Mouse (Mus musculus) macrophage (primary cell): Measurements from ENCODE around the gene Hspbp1. TPM values are rescaled to one million over a fixed set of nuclear protein-coding genes. Genes with fewer than 3 reads are reported as not detected.
A peak's percentile ranks its signal among the peaks of the same experiment; 100 is the strongest.

Source experiments
- H3K27ac ChIP-seq: fragments of 350-480 bp; formaldehyde crosslinking; 2 replicates; pipeline ENCODE4 v1.9.0; 2021
- H3K36me3 ChIP-seq: fragments of 350-480 bp; formaldehyde crosslinking; 2 replicates; pipeline ENCODE4 v1.9.0; 2021; ENCODE audit errors: inconsistent target
- H3K4me3 ChIP-seq: fragments of 350-480 bp; formaldehyde crosslinking; 2 replicates; pipeline ENCODE4 v1.9.0; 2021; ENCODE audit errors: inconsistent target
- H3K79me2 ChIP-seq: fragments of 350-480 bp; formaldehyde crosslinking; 2 replicates; pipeline ENCODE4 v1.9.0; 2021; ENCODE audit errors: inconsistent target
- WGBS: methylation state at CpG from one replicate; pipeline ENCODE4 v1.1.7; 2026; ENCODE audit warnings: inconsistent platforms; ENCODE audit not compliant: missing documents; 5-methylcytosine and 5-hydroxymethylcytosine counted together
- polyA plus RNA-seq: library from polyadenylated mRNA; stranded (reverse); fragments of 250-400 nt; gene quantifications from 3 replicates; pipeline ENCODE4 v1.2.4, GENCODE M21; 2018; ENCODE audit warnings: inconsistent platforms

Hspbp1 gene
- polyA plus RNA-seq, 1 experiment from 2014 or later: 13.6 TPM

DNA sequence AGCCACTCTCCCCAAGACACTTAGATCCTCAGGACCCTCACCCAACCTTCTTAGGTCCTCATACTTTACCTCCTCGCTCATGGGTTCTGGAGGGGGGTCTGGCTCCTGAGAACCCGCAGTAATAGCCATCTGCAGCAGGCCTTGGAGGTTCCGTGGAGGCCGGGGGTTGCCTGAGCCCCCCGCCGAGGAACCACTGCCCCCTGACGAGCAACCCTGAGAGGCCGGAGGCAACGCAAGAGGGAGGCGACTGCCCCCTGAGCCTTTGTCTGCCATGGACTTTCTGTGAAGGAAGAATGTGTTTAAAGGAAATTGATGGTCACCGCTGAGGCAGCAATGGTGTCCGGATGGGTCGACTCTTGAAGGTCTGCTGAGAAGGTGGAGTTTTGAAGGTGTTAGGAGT lies 665 bp downstream of the Hspbp1 start:
- peak overlapping the region; percentile 55 for H3K27ac ChIP-seq
- WGBS: 5% methylated on average over 13 of the region's 13 CpGs
- H3K36me3 ChIP-seq: no peaks in the 10 kb centered on the region

DNA sequence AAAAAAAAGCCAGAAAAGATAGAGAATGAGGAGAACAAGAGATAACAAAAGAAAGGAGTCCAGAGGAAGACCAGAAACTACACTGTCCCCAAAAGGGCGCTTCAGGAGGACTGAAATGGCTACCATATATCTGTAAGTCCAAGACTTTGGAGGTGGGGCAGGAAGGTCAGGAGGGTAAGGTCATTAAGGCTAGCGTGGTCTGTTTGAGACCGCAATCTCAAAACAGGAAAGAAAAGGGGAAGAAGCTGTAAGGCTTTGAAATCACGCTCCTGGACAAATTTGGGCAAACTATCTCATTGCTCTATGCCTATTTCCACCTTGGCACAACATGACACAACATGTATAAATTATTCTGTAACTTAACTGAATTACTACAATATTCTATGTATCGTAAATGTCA lies 1.6 kb downstream of the Hspbp1 start:
- Histone ChIP-seq H3K4me3 (no peak overlapping the region), H3K27ac (no peak overlapping the region), H3K79me2 (no peaks in the 10 kb centered on the region; the same call in 1 of the 2 replicates), H3K36me3 (no peaks in the 10 kb centered on the region)
- 28% methylated on average over 5 of the region's 5 CpGs for WGBS

More for the DNA sequence above, 665 bp downstream of the Hspbp1 start:
- Histone ChIP-seq H3K79me2 (no peaks in the 10 kb centered on the region; the same call in 1 of the 2 replicates), H3K4me3 (peak overlapping the region; percentile 96)

DNA sequence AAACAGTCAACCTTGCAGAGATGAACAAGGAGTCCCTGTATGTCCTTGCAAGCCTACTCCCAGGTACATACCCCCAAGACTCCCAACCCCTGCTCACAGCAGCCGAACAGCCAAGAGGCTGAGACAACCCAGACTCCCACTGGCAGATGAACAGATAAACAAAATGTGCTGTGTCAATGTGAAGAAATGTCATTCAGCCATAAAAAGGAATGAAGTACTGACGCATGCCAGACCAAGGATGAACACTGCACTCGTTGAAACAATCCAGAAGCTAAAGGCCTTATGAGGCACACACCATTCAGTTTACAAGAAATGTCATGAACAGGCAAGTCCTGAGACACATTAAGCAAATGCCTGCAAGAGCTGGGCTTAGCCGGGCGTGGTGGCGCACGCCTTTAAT lies 9.7 kb downstream of the Hspbp1 start:
- 97% methylated on average over 5 of the region's 7 CpGs for WGBS
- Histone ChIP-seq H3K27ac (no peak overlapping the region), H3K79me2 (no peaks in the 10 kb centered on the region), H3K36me3 (peaks cover 16% of the 10 kb centered on the region; the same call in 1 of the 2 replicates), H3K4me3 (no peak overlapping the region)

DNA sequence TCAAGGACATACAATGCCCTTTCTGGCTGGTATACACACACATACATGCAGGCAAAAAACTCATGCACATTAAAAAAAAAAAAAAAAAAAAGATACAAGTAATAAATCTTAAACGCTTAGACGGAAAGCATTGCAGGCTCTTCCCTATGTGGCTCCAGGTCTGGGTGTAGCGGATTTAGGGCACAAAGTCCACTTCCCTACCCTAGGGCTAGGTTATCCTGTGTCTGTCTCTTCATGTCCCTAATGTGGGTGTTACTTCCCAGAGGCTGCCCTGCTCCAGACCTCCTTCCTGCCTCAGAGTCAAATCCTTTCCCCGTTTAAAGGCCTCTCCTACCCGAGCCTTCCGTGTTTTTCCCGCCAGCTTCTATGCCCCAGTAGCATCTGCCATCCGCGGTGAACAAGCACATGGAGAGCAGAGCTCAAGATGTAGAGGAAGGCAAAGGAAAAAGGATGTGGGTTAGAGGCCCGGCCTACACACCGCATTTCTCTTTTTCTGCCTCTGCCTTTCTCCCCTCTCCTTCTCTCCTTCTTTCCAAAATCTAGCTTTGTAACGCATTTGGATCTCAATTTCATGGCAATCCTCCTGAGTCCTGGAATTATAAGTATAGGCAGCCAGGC lies 10.6 kb downstream of the Hspbp1 start:
- WGBS: 39% methylated on average over 12 of the region's 12 CpGs
- peaks cover 16% of the 10 kb centered on the region; the same call in 1 of the 2 replicates for H3K36me3 ChIP-seq
- H3K4me3 ChIP-seq: no peak overlapping the region
- no peaks in the 10 kb centered on the region for H3K79me2 ChIP-seq
- H3K27ac ChIP-seq: no peak overlapping the region

DNA sequence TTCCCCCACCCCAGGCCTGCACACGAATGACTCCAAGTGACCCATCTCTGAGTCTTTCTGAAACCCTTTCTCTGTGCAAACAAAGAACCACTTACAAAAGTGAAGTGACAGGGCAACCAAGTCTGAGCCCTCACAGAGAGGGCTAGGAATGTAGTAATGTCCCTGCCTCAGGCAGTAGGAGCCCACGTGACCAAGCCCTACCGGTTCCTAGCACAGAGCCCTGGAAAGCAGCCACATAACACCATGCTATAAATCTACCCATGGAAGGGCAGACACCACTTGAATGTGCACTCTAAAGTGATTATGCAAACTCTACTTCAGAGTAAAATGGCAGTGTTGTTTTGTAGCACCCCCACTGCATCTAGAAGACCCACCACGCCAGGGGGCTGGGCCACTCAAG lies 12.9 kb downstream of the Hspbp1 start:
- 63% methylated on average over 4 of the region's 4 CpGs for WGBS
- H3K27ac ChIP-seq: no peak overlapping the region
- H3K79me2 ChIP-seq: no peaks in the 10 kb centered on the region
- peaks cover 16% of the 10 kb centered on the region; the same call in 1 of the 2 replicates for H3K36me3 ChIP-seq
- H3K4me3 ChIP-seq: no peak overlapping the region

DNA sequence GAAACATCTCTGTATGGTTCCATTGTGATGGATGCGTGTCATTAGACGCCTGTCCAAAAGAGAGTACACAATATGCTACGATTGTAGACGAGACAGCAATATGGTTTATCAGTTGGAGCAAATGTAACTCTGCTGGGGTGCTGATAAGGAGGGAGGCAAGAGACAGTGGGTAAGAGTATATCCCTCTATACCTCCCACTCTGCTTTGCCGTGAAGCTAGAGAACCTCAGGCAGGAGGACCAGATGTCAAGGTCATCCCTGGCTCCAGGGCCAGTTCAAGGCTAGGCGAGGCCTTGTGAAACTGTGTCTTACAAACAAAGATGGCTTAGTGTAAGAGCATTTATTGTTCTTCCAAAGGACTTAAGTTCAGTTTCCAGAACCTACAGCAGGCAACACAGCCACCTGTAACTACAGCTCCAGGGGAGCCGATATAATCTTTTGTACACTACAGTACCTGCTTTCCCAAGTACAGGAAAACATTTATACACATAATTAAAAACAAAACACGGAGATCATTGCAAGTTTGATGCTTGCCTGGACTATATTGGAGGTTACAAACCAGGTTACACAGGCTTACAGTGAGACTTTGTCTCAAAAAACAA lies 14.1 kb downstream of the Hspbp1 start:
- Histone ChIP-seq H3K4me3 (no peak overlapping the region), H3K79me2 (no peaks in the 10 kb centered on the region), H3K36me3 (peaks cover 11% of the 10 kb centered on the region; the same call in 1 of the 2 replicates), H3K27ac (no peak overlapping the region)
- 96% methylated on average over 7 of the region's 8 CpGs for WGBS

DNA sequence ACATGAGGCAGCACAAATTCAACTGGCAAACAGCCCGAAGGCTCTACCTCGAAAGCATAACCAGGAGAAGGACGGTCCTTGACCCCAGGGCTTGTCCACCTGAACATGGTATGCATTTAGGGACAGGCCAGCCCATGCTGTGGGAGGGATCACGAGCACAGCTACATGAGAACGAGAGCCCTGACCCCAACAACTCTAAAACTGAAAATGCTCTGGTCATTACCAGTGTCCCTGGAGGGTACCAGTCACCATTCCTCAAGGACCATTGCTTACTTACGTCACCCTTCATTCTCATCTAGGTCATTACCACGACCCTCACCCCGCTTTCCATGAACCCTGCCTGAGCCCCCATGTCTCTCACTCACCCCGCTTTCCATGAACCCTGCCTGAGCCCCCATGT lies 15.7 kb downstream of the Hspbp1 start:
- H3K27ac ChIP-seq: no peak overlapping the region
- no peak overlapping the region for H3K4me3 ChIP-seq
- H3K79me2 ChIP-seq: no peaks in the 10 kb centered on the region
- peaks cover 9% of the 10 kb centered on the region; the same call in 1 of the 2 replicates for H3K36me3 ChIP-seq
- WGBS: 97% methylated on average over 6 of the region's 9 CpGs

DNA sequence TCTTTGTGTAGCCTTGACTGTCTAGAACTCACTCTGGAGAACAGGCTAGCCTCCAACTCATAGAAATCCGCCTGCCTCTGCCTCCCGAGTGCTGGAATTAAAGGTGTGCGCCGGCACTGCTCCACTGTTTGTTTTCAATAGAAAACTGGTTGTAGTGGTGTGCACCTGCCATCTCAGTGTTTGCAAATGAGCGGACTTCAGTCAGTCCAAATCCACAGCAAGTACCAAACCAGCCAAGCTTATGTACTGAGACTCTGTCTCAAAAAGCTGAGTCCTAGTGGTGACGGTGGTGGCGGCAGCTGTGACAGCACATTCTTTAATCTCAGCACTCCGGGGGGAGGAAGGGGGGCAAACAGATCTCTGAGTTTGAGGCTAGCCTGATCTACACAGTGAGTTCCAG lies 16.4 kb downstream of the Hspbp1 start:
- Histone ChIP-seq H3K27ac (no peak overlapping the region), H3K79me2 (no peaks in the 10 kb centered on the region), H3K36me3 (peaks cover 9% of the 10 kb centered on the region; the same call in 1 of the 2 replicates), H3K4me3 (no peak overlapping the region)
- 91% methylated on average over 8 of the region's 8 CpGs for WGBS

DNA sequence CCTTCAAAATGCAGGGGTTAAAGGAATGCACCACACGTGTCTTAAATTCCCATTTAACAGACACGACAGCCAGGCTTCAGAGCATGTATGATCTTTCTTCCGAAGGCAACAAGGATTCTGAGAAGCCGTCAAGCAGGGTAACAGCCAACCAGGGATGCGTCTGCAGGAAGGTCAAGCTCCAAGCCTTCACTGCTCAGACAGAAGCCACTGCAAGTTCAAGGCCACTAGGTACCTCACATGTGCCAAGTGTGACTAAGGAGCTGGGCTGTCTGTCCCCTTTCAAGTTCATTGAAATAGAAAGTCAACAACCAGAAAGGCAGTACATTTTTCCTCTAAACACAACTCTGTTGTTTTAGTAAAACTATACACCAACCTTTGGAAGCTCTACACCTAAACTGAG lies 18.0 kb downstream of the Hspbp1 start:
- WGBS: 99% methylated on average over 5 of the region's 5 CpGs
- no peaks in the 10 kb centered on the region for H3K79me2 ChIP-seq
- H3K4me3 ChIP-seq: no peak overlapping the region
- H3K27ac ChIP-seq: no peak overlapping the region
- peaks cover 9% of the 10 kb centered on the region; the same call in 1 of the 2 replicates for H3K36me3 ChIP-seq

DNA sequence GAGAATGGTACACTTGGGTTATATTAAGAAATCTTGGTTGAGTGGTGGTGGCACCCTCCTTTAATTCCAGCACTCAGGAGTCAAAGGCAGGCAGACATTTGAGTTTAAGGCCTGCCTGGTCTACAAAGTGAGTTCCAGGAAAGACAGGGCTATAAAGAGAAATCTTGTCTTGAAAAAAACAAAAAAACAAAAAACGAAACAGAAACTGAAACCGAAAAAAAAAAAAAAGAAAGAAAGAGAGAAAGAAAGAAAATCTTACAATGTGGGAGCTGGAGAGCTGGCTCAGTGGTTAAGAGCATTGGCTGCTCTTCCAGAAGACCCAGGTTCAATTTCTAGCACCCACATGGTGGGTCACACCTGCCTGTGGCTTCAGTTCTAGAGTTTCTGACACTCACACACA lies 21.1 kb downstream of the Hspbp1 start:
- no peaks in the 10 kb centered on the region; the same call in 1 of the 2 replicates for H3K79me2 ChIP-seq
- no peaks in the 10 kb centered on the region for H3K36me3 ChIP-seq
- 33% methylated on average over 1 of the region's 2 CpGs for WGBS
- no peak overlapping the region for H3K27ac ChIP-seq
- no peak overlapping the region for H3K4me3 ChIP-seq

DNA sequence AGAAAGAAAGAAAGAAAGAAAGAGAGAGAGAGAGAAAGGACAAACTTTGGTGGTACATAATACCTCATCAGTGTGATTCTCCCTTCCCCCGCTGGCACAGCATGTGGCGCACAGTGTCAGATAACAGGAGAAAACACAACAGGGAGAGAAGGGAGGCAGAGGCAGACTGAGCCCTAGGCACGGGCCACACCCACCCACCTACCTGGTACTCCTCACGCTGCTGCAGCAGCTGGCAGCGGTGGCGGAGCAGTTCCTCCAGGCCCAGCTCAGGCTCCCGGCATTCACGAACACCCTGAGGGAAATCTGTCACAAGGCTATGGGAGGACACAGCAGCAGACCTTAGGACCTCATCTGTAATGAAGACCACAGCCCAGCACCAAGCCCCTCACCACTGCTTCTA lies 21.7 kb downstream of the Hspbp1 start:
- H3K79me2 ChIP-seq: peaks cover 1% of the 10 kb centered on the region
- no peak overlapping the region for H3K27ac ChIP-seq
- no peaks in the 10 kb centered on the region for H3K36me3 ChIP-seq
- no peak overlapping the region for H3K4me3 ChIP-seq
- WGBS: 93% methylated on average over 8 of the region's 8 CpGs

DNA sequence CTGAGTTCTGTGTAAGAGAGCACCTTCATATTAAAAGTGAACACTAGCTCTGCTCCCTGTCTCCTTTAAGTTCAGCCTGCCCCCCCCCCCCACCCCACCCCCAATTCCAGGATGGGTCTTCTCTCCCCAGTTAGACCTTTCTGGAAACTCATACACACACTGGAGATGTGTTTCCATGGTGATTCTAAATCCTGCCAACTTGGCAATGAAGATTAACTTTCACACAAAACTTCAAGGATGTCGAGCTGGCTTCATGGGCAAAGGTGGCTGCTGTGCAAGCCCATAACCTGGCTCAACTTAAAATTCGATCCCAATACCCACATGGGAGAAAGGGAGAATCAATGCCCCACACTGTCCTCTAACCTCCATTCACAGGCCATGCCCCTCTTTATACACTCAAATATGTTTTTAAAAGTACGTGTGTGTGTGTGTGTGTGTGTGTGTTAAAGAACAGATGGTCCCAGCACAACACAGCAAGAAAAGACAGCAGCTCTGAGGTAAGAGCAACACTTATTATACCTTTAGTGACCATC lies 24.9 kb downstream of the Hspbp1 start:
- 85% methylated on average over 3 of the region's 3 CpGs for WGBS
- peaks cover 33% of the 10 kb centered on the region for H3K79me2 ChIP-seq
- no peak overlapping the region for H3K27ac ChIP-seq
- no peak overlapping the region for H3K4me3 ChIP-seq
- no peaks in the 10 kb centered on the region for H3K36me3 ChIP-seq

DNA sequence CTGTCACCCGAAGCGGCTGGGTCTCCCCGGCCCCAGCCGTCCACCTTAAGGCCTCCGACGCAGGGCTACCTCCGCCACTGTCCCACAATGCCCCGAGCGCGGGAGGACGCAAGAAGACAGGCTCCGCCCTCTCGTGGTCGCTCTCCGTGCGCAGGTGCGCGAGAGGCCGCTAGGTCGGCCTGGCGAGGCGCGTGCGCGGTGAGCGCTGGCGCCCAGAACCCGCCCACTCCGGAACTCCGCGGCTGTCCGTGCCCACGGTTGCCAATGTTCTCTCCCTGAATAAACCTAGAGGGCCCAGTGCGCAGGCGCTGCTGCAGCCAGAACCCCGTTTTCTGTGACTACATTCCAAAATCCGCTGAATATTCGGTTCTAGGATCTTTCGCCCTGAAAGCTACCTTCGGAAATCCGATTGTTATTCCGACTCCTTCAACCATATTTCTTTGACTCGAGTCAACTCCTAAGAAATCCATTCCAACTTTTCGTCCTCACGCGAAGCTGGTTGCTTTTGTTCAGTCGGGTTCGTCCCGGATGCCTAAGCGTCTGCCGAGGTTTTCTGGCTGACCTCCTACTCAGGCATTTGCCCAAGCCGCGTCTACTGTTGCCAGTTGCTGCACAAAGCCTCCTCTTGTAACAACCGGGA lies 25.8 kb downstream of the Hspbp1 start, which contains the start of gene Ppp6r1:
Ppp6r1 (minus strand) TSS at position 108 of the 640 bp plus-strand sequence.
- Histone ChIP-seq H3K36me3 (no peaks in the 10 kb centered on the region), H3K4me3 (peak within 1 kb of the TSS; percentile 78), H3K27ac (peak within 1 kb of the TSS; percentile 80), H3K79me2 (peaks cover 41% of the 10 kb centered on the region)
- WGBS: 2% methylated on average over 54 of the region's 54 CpGs

DNA sequence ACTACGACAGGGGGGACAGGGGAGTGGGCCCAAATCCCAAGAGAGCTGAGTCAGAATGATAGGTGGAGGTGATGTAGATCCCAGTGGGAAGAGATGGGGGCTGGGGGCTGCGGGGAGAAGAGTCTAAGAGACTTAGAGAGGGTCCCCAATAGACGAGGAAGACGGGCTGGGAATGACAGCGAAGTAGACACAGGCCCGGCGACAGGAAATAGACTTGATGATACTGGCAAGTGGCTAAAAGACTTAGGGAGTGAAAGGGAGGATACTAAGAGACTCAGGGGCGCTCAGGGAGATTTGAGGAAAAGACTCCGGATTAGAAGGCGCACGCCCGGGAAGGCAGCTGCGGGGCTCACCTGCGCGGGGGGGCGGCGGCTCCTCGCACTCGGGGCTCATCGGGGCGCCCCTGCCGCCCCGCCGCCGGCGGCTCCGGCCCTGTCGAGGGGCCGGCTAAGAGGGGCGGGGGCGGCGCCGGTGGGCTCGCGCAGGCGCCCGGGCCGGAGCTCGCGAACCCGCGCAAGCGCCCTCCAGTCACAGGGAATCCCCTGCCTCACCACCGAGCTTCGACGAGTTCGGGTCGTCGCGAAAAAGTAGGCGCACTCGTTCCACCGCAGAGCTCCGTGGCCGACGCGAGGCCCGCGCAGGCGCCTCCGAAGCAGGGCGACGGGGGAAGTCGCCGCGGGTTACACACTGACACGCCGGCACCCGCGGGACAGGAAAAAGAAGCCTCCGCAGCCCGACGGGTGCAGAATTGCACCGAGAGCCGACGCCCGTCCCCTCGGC lies 26.6 kb downstream of the Hspbp1 start:
- H3K4me3 ChIP-seq: peak overlapping the region; percentile 78
- peaks cover 41% of the 10 kb centered on the region for H3K79me2 ChIP-seq
- no peaks in the 10 kb centered on the region for H3K36me3 ChIP-seq
- peak overlapping the region; percentile 47 for H3K27ac ChIP-seq
- WGBS: 2% methylated on average over 74 of the region's 78 CpGs
